Mouse (Mus musculus) testis, adult 2 months (tissue): ENCODE measurements around the gene Elmsan1.

ENCODE experiments used
- CTCF ChIP-seq: fragments of 200-500 bp; IDR thresholded peaks from 2 replicates; pipeline ENCODE4 v1.5.1; 2012; ENCODE audit warnings: low read depth, mild to moderate bottlenecking, inconsistent platforms, low read length, moderate library complexity; ENCODE audit not compliant: control insufficient read depth, insufficient read depth, insufficient replicate concordance
- POLR2A ChIP-seq: fragments of 200-500 bp; IDR thresholded peaks from 2 replicates; pipeline ENCODE4 v1.6.1; 2012; ENCODE audit warnings: low read depth, mild to moderate bottlenecking, inconsistent platforms, low read length, moderate library complexity; ENCODE audit not compliant: control insufficient read depth

DNA sequence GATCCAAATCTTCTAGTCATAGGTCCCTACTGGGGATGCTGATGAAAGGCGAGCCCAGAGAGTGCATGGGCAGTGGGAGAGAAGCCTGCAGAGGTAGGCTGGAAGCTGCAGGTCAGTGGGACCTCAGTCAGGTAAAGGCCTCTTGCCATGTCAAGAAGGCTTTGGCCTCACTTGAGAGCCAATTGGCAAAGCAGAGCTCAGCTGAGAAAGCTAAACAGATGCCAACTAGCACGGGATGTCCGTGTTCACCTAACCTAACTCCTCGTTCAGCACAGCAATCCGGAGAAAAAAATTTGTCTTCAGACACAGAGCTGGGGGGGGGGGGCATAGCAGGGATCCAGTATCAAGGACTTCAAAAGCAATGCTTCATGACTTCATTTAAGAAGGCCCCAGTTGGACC is 33.7 kb downstream of the Elmsan1 start:
- no peak for TF ChIP-seq CTCF
- TF ChIP-seq POLR2A, result no peak
